Mouse (Mus musculus) embryonic facial prominence, embryonic 12.5 days (tissue): ENCODE measurements around the gene Scoc. TPM values are rescaled to one million over a fixed set of nuclear protein-coding genes. Genes with fewer than 3 reads are reported as not detected.
"Not testable (repeated sequence)": the region's sequence is repeated elsewhere in the genome, so short reads cannot be mapped to it uniquely, and the experiment has no call there.

ENCODE experiments used
- ATAC-seq: fragments of 200-750 bp; cut with Nextera tagmentation; 2 replicates; pipeline ENCODE4 v1.8.0; 2017; ENCODE audit not compliant: insufficient number of reproducible peaks, insufficient read depth, low FRiP score, low TSS enrichment
- H3K27ac ChIP-seq: fragments of 300-500 bp; sonication (generic); 2 replicates; pipeline ENCODE4 v1.5.1; 2016; ENCODE audit warnings: mild to moderate bottlenecking
- H3K27me3 ChIP-seq: fragments of 300-500 bp; sonication (generic); 2 replicates; pipeline ENCODE4 v1.6.1; 2016; ENCODE audit warnings: mild to moderate bottlenecking, moderate library complexity
- H3K36me3 ChIP-seq: fragments of 300-500 bp; sonication (generic); 2 replicates; pipeline ENCODE4 v1.6.1; 2016; ENCODE audit warnings: mild to moderate bottlenecking
- H3K4me1 ChIP-seq: fragments of 300-500 bp; sonication (generic); 2 replicates; pipeline ENCODE4 v1.6.1; 2016
- H3K4me2 ChIP-seq: fragments of 300-500 bp; sonication (generic); replicated peaks from 2 replicates; pipeline ENCODE4 v1.6.1; 2016; ENCODE audit warnings: mild to moderate bottlenecking, moderate library complexity
- H3K4me3 ChIP-seq: fragments of 300-500 bp; sonication (generic); 2 replicates; pipeline ENCODE4 v1.5.1; 2016; ENCODE audit warnings: mild to moderate bottlenecking
- H3K9ac ChIP-seq: fragments of 300-500 bp; sonication (generic); 2 replicates; pipeline ENCODE4 v1.6.1; 2016; ENCODE audit warnings: mild to moderate bottlenecking, moderate library complexity
- H3K9me3 ChIP-seq: fragments of 300-500 bp; sonication (generic); 2 replicates; pipeline ENCODE4 v1.6.1; 2016; ENCODE audit warnings: mild to moderate bottlenecking, moderate library complexity
- WGBS: fragments of 180-500 bp; shearing (Covaris S2); methylation state at CpG from one replicate; pipeline ENCODE4 v1.1.7; 2016; 5-methylcytosine and 5-hydroxymethylcytosine counted together
- polyA plus RNA-seq: library from polyadenylated mRNA; unstranded; fragments of >200 nt; fragmentation: Nextera tagmentation; extraction: Ambion mirVana; gene quantifications from 2 replicates; pipeline ENCODE4 v1.2.1, GENCODE M21; 2016

Scoc gene
- polyA plus RNA-seq = 120 and 124 TPM in 2 replicates

DNA sequence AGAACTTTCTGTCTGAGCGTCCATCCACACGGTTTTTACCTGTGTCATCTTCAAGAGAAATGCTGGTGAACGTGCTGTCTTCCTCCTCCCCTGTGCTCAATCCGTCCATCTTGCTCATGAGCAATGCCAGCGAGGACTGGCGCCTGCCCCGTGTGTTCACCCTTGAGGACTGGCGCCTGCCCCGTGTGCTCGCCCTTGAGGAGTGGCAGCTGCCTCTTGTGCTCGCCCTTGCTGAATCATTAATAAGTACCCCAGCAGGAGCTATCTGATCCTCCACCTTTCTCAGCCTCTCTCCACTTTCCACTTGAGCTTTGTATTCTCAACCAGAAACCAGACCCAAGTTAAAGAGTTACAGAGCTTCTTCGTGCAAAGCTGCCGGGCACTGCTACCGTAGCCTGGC is at the start of gene Scoc:
Gene Scoc (minus strand): TSS at position 170 of the 400 bp plus-strand sequence.
- Histone ChIP-seq H3K4me3 (no peak within 1 kb of the TSS), H3K27ac (no peak within 1 kb of the TSS), H3K9me3 (no peaks in the 10 kb centered on the region), H3K36me3 (no peaks in the 10 kb centered on the region), H3K4me1 (no peaks in the 10 kb centered on the region), H3K9ac (no peak within 1 kb of the TSS), H3K27me3 (no peaks in the 10 kb centered on the region), H3K4me2 (no peak within 1 kb of the TSS)
- ATAC-seq = no peak
- WGBS = 83% methylated on average over 14 of the region's 14 CpGs

DNA sequence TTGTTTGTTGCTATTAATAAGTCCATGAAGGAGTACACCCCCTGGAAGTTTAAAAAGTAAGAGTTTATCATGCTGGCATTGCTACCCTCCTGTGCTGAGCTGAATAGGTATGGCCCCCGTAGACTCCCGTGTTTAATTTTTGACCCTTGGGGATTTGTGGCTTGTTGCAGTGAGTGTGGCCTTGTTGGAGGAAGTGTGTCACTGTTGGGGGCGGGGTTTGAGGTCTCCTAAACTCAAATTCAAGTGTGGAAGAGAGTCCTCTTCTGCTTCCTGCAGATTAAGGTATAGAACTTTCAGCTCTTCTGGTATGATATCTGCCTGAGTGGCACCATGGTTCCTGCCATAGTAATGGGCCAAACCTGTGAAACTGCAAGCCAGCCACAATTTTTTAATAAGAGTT is 1.4 kb upstream of the Scoc start:
- WGBS = 64% methylated on average over 3 of the region's 3 CpGs
- no peaks in the 10 kb centered on the region for H3K27me3 ChIP-seq
- H3K36me3 ChIP-seq = no peaks in the 10 kb centered on the region
- no peak overlapping the region for H3K9ac ChIP-seq
- no peak overlapping the region for H3K4me3 ChIP-seq
- no peaks in the 10 kb centered on the region for H3K4me1 ChIP-seq
- H3K9me3 ChIP-seq = no peaks in the 10 kb centered on the region
- no peak overlapping the region for H3K27ac ChIP-seq
- ATAC-seq = no peak
- H3K4me2 ChIP-seq = no peak overlapping the region

DNA sequence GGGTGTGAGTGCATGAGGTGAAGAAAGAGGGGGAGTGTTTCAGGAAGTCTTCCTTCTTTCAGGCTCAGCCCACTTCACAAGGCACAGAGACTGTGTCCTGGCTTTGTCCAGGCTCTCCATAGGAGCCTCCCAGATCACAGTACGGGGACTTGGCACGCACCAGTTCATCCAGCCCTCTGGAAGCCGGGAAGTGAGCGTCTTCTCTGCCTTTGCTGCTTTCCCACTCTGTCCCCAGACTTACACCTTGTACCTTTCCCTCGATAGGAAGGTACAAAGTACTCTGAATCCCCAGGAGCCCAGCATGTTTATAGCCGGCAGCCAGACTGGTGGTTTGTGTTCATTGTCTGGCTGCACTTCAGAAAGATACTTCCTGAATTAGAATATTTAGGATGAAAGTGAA is 1.1 kb downstream of the Scoc start:
- WGBS = 63% methylated on average over 6 of the region's 6 CpGs
- H3K4me2 ChIP-seq = no peak overlapping the region
- ATAC-seq = no peak
- no peaks in the 10 kb centered on the region for H3K36me3 ChIP-seq
- no peak overlapping the region for H3K9ac ChIP-seq
- H3K27ac ChIP-seq = no peak overlapping the region
- H3K9me3 ChIP-seq = no peaks in the 10 kb centered on the region
- H3K4me1 ChIP-seq = no peaks in the 10 kb centered on the region
- no peak overlapping the region for H3K4me3 ChIP-seq
- no peaks in the 10 kb centered on the region for H3K27me3 ChIP-seq

DNA sequence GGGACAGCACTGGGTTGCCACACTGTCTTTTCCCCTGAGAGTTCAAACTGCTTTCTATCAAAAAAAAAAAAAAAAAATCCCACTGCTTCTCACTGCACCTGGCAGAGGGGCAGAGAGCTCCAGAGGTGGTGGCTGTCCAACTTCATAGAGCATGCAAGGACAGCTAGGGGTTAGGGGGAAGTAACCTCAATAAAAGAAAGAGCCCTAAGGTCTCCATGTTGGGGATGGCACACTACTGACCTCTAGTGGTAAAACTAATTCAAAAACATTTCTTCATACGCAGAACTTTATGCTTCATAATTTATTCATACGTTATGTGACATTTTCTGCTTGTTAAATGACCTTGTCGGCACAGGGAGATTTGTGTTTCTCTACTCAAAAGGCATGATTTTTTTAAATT is 7.1 kb downstream of the Scoc start:
- H3K36me3 ChIP-seq = no peaks in the 10 kb centered on the region
- no peaks in the 10 kb centered on the region for H3K9me3 ChIP-seq
- H3K9ac ChIP-seq = no peak overlapping the region
- H3K27me3 ChIP-seq = no peaks in the 10 kb centered on the region
- WGBS = 25% methylated on average over 3 of the region's 3 CpGs
- no peak overlapping the region for H3K27ac ChIP-seq
- ATAC-seq = no peak
- H3K4me1 ChIP-seq = no peaks in the 10 kb centered on the region
- no peak overlapping the region for H3K4me3 ChIP-seq
- H3K4me2 ChIP-seq = no peak overlapping the region

DNA sequence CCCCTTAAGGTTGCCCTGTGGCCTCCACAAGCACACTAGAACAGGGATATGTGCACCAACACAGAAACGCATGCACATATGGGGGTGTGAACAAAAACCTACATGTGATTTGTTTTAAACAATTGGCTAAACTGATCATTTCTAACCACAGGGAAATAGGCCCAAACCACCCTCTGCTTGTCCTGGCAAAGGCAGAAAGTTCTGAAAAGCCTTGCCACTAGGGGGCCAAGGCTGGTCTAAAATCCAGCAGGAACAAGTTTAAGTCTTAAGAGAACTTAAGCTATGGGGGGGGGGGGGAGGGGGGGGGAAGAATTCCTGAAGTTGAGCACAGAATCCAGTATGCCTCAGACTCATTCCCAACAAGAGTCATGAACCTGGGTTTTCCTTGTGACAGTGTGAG is 8.2 kb downstream of the Scoc start:
- no peak overlapping the region for H3K4me2 ChIP-seq
- no peaks in the 10 kb centered on the region for H3K9me3 ChIP-seq
- H3K27ac ChIP-seq = no peak overlapping the region
- H3K9ac ChIP-seq = no peak overlapping the region
- H3K36me3 ChIP-seq = no peaks in the 10 kb centered on the region
- H3K4me1 ChIP-seq = no peaks in the 10 kb centered on the region
- no peak for ATAC-seq
- no peak overlapping the region for H3K4me3 ChIP-seq
- 68% methylated on average over 1 of the region's 1 CpGs for WGBS
- no peaks in the 10 kb centered on the region for H3K27me3 ChIP-seq

GRCm38 (mm10) chr8:83443052-83443400 is 15.2 kb downstream of the Scoc start:
- WGBS = 24% methylated on average over 5 of the region's 5 CpGs
- peak overlapping the region; percentile 48; the same call in 1 of the 2 replicates for H3K9ac ChIP-seq
- H3K4me1 ChIP-seq = peaks cover 12% of the 10 kb centered on the region
- no peaks in the 10 kb centered on the region for H3K36me3 ChIP-seq
- H3K27me3 ChIP-seq = no peaks in the 10 kb centered on the region
- peak overlapping the region; percentile 72 for H3K4me3 ChIP-seq
- H3K4me2 ChIP-seq = peak overlapping the region; percentile 59
- ATAC-seq = no peak; the same call in 1 of the 2 replicates
- H3K9me3 ChIP-seq = no peaks in the 10 kb centered on the region
- peak overlapping the region; percentile 91 for H3K27ac ChIP-seq

- under 1% methylated on average over 61 of the region's 64 CpGs for WGBS
- peaks cover 12% of the 10 kb centered on the region for H3K4me1 ChIP-seq
- H3K9ac ChIP-seq = peak overlapping the region; percentile 90
- H3K27me3 ChIP-seq = no peaks in the 10 kb centered on the region
- 0 out of 2 replicates have a peak, but pooled peaks cover 5% of the 10 kb centered on the region for H3K36me3 ChIP-seq
- no peaks in the 10 kb centered on the region for H3K9me3 ChIP-seq
- peak overlapping the region; percentile 72 for H3K4me3 ChIP-seq
- peak; percentile 99 for ATAC-seq
- H3K4me2 ChIP-seq = peak overlapping the region; percentile 59
- H3K27ac ChIP-seq = peak overlapping the region; percentile 91
Measured at GRCm38 (mm10) chr8:83442243-83443051, 15.7 kb downstream of the Scoc start.

- peaks cover 12% of the 10 kb centered on the region for H3K4me1 ChIP-seq
- H3K36me3 ChIP-seq = peaks cover 9% of the 10 kb centered on the region; the same call in 1 of the 2 replicates
- H3K4me2 ChIP-seq = peak overlapping the region; percentile 59
- H3K27me3 ChIP-seq = no peaks in the 10 kb centered on the region
- ATAC-seq = no peak
- peak overlapping the region; percentile 90 for H3K9ac ChIP-seq
- 2% methylated on average over 29 of the region's 29 CpGs for WGBS
- peak overlapping the region; percentile 72 for H3K4me3 ChIP-seq
- H3K27ac ChIP-seq = peak overlapping the region; percentile 91
- H3K9me3 ChIP-seq = no peaks in the 10 kb centered on the region
Measured at GRCm38 (mm10) chr8:83441656-83442242, 16.4 kb downstream of the Scoc start.

GRCm38 (mm10) chr8:83437077-83437476 is 21.1 kb downstream of the Scoc start:
- Histone ChIP-seq H3K4me1 (peaks cover 12% of the 10 kb centered on the region), H3K4me3 (no peak overlapping the region), H3K36me3 (peaks cover 26% of the 10 kb centered on the region), H3K9me3 (no peaks in the 10 kb centered on the region), H3K27me3 (no peaks in the 10 kb centered on the region), H3K9ac (no peak overlapping the region), H3K4me2 (no peak overlapping the region), H3K27ac (no peak overlapping the region)
- ATAC-seq = no peak
- WGBS = 71% methylated on average over 1 of the region's 1 CpGs

DNA sequence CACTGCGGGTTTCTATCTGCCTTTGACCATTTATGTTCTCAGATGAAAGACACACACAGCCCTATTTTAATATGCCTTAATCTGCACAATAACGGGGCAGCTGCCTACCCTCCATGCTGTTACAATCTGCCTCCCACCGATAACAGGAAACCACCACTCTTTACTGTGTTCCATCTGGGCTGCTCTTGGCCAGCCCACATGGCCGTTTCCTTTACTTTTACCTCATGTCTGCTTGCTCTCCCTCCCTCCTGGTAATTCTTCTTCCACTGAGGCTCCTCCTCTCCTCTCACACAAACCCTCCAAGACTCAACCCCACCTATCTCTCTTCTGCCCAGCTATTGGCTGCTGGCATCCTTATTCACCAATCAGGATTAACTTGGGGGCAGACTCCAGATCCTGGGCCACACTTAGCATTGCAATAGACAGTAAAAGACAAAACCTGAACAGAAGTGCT is 29.1 kb downstream of the Scoc start:
- no peak for ATAC-seq
- no peaks in the 10 kb centered on the region for H3K9me3 ChIP-seq
- H3K36me3 ChIP-seq = peaks cover 12% of the 10 kb centered on the region
- no peak overlapping the region for H3K9ac ChIP-seq
- H3K4me1 ChIP-seq = no peaks in the 10 kb centered on the region
- no peaks in the 10 kb centered on the region for H3K27me3 ChIP-seq
- H3K4me3 ChIP-seq = no peak overlapping the region
- H3K4me2 ChIP-seq = no peak overlapping the region
- H3K27ac ChIP-seq = no peak overlapping the region
- 69% methylated on average over 4 of the region's 4 CpGs for WGBS

- not testable (repeated sequence) for H3K27ac ChIP-seq, H3K4me2 ChIP-seq, H3K9ac ChIP-seq, H3K4me1 ChIP-seq, H3K27me3 ChIP-seq, H3K36me3 ChIP-seq, H3K4me3 ChIP-seq, H3K9me3 ChIP-seq, ATAC-seq
- 82% methylated on average over 3 of the region's 3 CpGs for WGBS
Measured at GRCm38 (mm10) chr8:83428621-83429020, 29.6 kb downstream of the Scoc start.

GRCm38 (mm10) chr8:83426949-83427348 is 31.2 kb downstream of the Scoc start:
- H3K9ac ChIP-seq = no peak overlapping the region
- H3K4me3 ChIP-seq = no peak overlapping the region
- no peaks in the 10 kb centered on the region for H3K4me1 ChIP-seq
- H3K27ac ChIP-seq = no peak overlapping the region
- H3K27me3 ChIP-seq = no peaks in the 10 kb centered on the region
- H3K9me3 ChIP-seq = no peaks in the 10 kb centered on the region
- H3K36me3 ChIP-seq = no peaks in the 10 kb centered on the region
- ATAC-seq = no peak
- WGBS = 72% methylated on average over 7 of the region's 7 CpGs
- H3K4me2 ChIP-seq = no peak overlapping the region
